Mouse (Mus musculus) embryonic facial prominence, embryonic 14.5 days (tissue): ENCODE data around the gene Bglap3. TPM values are rescaled to one million over a fixed set of nuclear protein-coding genes. Genes with fewer than 3 reads are reported as not detected.
"Not testable (repeated sequence)": the region's sequence is repeated elsewhere in the genome, so short reads cannot be mapped to it uniquely, and the experiment has no call there.

Source experiments
- ATAC-seq: fragments of 200-750 bp; cut with Nextera tagmentation; 2 replicates; pipeline ENCODE4 v1.8.0; 2017; ENCODE audit warnings: low read depth, moderate number of reproducible peaks, moderate TSS enrichment
- DNase-seq: peaks from one replicate; pipeline ENCODE4 v3.0.0-alpha.2; 2015; ENCODE audit warnings: low spot score
- H3K27ac ChIP-seq: fragments of 300-500 bp; sonication (generic); replicated peaks from 2 replicates; pipeline ENCODE4 v1.5.1; 2014; ENCODE audit warnings: low read depth, mild to moderate bottlenecking, low read length, moderate library complexity
- H3K27me3 ChIP-seq: fragments of 300-500 bp; sonication (generic); replicated peaks from 2 replicates; pipeline ENCODE4 v1.6.1; 2014; ENCODE audit warnings: low read length; ENCODE audit not compliant: control insufficient read depth, insufficient read depth
- H3K36me3 ChIP-seq: fragments of 300-500 bp; sonication (generic); 2 replicates; pipeline ENCODE4 v1.6.1; 2014; ENCODE audit warnings: low read length, mixed read lengths; ENCODE audit not compliant: control insufficient read depth, insufficient read depth
- H3K4me1 ChIP-seq: fragments of 300-500 bp; sonication (generic); 2 replicates; pipeline ENCODE4 v1.6.1; 2014; ENCODE audit warnings: antibody characterized with exemption, low read length; ENCODE audit not compliant: control insufficient read depth, insufficient read depth
- H3K4me2 ChIP-seq: fragments of 300-500 bp; sonication (generic); 2 replicates; pipeline ENCODE4 v1.6.1; 2014; ENCODE audit warnings: low read depth, mild to moderate bottlenecking, low read length, moderate library complexity, mixed read lengths
- H3K4me3 ChIP-seq: fragments of 300-500 bp; sonication (generic); 2 replicates; pipeline ENCODE4 v1.5.1; 2014; ENCODE audit warnings: low read depth, mild to moderate bottlenecking, low read length
- H3K9ac ChIP-seq: fragments of 300-500 bp; sonication (generic); 2 replicates; pipeline ENCODE4 v1.6.1; 2014; ENCODE audit warnings: low read depth, mild to moderate bottlenecking, low read length, moderate library complexity, mixed read lengths
- H3K9me3 ChIP-seq: fragments of 300-500 bp; sonication (generic); 2 replicates; pipeline ENCODE4 v1.6.1; 2016; ENCODE audit warnings: low read length; ENCODE audit not compliant: control insufficient read depth
- WGBS: fragments of 180-500 bp; shearing (Covaris S2); extraction: QIAGEN DNeasy Blood & Tissue Kit; methylation state at CpG from one replicate; pipeline ENCODE4 v1.1.7; 2014; 5-methylcytosine and 5-hydroxymethylcytosine counted together
- polyA plus RNA-seq: library from polyadenylated mRNA; unstranded; fragments of >200 nt; fragmentation: Nextera tagmentation; extraction: Ambion mirVana; gene quantifications from 2 replicates; pipeline ENCODE4 v1.2.1, GENCODE M21; 2014

Bglap3 gene
- polyA plus RNA-seq, 1 experiment from 2014 or later = 4.6 TPM

DNA sequence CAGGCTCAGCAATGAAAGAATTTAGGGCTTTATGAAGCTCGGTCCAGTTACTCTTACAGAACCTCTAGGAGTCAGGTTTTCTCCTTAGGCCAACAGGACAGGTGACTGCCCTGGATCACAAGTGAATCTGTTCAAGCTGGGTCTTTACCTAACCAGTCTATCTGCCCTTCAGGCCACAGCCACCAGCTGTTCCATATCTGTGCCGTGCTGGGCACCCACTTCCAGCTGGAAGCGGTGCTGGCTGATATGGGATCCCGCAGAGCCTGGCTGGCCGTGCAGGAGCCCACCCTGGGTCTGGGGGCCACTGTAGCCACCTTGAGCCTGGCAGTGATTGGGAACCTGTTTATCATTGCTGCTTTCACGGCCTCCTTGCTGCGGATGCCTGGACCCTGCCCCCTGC is 5.0 kb downstream of the Bglap3 start:
- H3K27me3 ChIP-seq = peaks cover 16% of the 10 kb centered on the region
- not testable (repeated sequence) for H3K36me3 ChIP-seq, H3K27ac ChIP-seq, H3K4me1 ChIP-seq, H3K9me3 ChIP-seq, ATAC-seq, DNase-seq, H3K4me3 ChIP-seq, H3K9ac ChIP-seq
- WGBS = 45% methylated on average over 3 of the region's 7 CpGs
- peak overlapping the region; percentile 46; the same call in 1 of the 2 replicates for H3K4me2 ChIP-seq

DNA sequence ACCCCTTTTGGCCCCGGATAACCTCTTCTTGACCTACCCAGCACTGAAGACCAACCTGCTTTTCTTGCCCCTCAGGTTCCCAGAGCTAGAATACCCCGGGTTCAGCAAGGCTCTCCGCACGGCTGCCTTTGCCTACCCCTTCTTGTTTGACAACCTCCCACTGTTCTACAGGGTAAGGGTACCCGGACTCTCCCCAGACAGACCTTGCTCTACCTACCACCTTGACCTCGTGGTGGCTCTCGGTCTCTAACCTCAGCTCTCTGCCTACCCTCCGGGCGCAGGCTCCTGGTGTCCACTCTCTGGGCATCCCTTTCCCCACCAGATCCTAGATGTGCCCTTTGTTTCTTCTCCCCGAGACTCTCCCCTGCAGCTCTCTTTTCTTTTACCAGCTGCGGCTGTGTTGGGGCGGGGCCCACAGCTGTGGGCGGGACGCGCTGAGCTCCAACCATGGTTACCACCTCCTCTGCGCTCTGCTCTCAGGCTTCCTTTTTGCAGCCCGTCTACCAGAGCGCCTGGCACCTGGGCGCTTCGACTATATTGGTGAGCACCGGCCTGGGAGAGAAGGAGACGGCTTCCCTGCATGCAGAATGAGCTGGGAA is 5.6 kb downstream of the Bglap3 start:
- DNase-seq (peak; percentile 45), ATAC-seq (peak; percentile 86)
- Histone ChIP-seq H3K27me3 (peaks cover 16% of the 10 kb centered on the region), H3K4me2 (peak overlapping the region; percentile 46), H3K4me3 (peak overlapping the region; percentile 24; the same call in 1 of the 2 replicates)
- not testable (repeated sequence) for H3K9me3 ChIP-seq, H3K9ac ChIP-seq, H3K4me1 ChIP-seq, H3K27ac ChIP-seq, H3K36me3 ChIP-seq
- 1% methylated on average over 15 of the region's 22 CpGs for WGBS

DNA sequence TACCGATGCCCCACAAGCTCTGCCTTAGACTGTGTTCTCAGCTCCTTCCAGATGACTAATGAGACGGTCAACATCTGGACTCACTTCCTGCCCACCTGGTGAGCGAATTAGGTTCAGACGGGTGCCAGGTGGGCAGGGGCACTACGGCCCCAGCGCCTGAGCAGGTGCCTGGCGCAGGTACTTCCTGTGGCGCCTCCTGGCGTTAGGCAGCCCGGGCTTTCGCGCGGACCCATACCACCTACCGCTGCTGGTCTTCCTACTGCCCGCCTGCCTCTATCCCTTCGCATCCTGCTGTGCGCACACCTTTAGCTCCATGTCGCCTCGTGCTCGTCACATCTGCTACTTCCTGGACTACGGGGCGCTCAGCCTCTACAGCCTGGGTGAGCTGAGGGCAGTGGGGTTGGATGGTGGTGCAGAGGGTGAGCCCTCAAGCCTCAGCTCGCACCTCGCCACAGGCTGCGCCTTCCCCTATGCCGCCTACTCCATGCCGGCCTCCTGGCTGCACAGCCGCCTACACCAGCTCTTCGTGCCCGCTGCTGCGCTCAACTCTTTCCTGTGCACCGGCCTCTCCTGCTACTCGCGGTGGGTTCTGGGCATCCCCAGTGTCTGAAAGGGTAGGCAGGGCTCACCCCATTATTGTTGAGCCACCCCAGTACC is 6.7 kb downstream of the Bglap3 start:
- H3K4me1 ChIP-seq = peaks cover 6% of the 10 kb centered on the region; the same call in 1 of the 2 replicates
- DNase-seq = no peak
- H3K9ac ChIP-seq = no peak overlapping the region
- H3K4me2 ChIP-seq = no peak overlapping the region
- H3K27ac ChIP-seq = no peak overlapping the region
- H3K27me3 ChIP-seq = peaks cover 16% of the 10 kb centered on the region
- 47% methylated on average over 32 of the region's 34 CpGs for WGBS
- no peak for ATAC-seq
- H3K9me3 ChIP-seq = peaks cover 6% of the 10 kb centered on the region; the same call in 1 of the 2 replicates
- H3K4me3 ChIP-seq = no peak overlapping the region
- peaks cover 17% of the 10 kb centered on the region for H3K36me3 ChIP-seq

DNA sequence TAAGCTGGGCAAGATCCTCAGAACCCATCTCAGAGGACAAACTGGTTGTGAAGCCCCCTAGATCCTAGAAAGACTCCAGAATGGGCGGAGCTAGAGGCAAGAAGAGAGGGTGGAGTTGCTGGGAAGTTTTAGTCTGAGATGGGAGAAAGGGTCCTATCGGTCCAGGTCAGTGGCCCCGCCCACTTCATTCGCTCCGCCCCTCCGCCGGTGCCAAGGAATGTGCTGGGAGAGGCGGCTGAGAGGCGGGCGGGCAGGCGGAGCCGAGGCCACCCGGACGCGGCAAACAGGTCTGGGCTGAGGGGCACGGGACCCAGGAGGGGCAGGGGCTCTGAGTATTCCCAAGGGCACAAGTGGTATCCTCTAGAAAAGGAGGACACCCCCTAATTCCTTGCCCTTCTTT is 8.2 kb downstream of the Bglap3 start, which contains the start of gene Paqr6:
Gene Paqr6 (plus strand): TSS at position 248 of the 400 bp plus-strand sequence.
- DNase-seq (peak; percentile 47), ATAC-seq (0 out of 2 replicates have a peak, but pooled peaks have one; percentile 22)
- H3K27me3 ChIP-seq = peaks cover 16% of the 10 kb centered on the region
- peak within 1 kb of the TSS; percentile 5; the same call in 1 of the 2 replicates for H3K4me3 ChIP-seq
- peaks cover 6% of the 10 kb centered on the region; the same call in 1 of the 2 replicates for H3K4me1 ChIP-seq
- H3K27ac ChIP-seq = peak within 1 kb of the TSS; percentile 48; the same call in 1 of the 2 replicates
- H3K4me2 ChIP-seq = peak within 1 kb of the TSS; percentile 41
- peak within 1 kb of the TSS; percentile 42; the same call in 1 of the 2 replicates for H3K9ac ChIP-seq
- H3K9me3 ChIP-seq = no peaks in the 10 kb centered on the region
- peaks cover 32% of the 10 kb centered on the region for H3K36me3 ChIP-seq
- 2% methylated on average over 15 of the region's 16 CpGs for WGBS

DNA sequence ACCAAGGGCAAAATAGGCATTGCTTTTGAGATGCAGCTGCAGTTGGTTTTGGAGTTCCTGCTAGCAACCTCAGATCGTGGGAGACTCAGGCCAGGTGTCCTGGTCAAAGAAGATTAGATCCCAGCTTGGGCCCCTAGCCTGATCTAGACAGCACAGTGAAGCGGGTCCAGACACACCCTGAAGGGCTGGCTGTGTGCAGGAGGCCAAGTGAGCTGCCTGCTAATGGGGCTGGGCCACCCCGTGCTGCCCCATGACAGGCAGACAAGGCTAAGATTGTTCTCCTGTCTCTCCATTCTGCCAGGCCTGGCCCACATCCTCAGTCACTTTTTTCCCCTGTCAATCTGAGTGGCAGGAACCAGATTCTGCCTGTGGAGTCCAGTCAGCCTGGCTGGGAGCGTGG is 8.8 kb downstream of the Bglap3 start:
- WGBS = 46% methylated on average over 4 of the region's 4 CpGs
- no peak for ATAC-seq
- Histone ChIP-seq H3K4me3 (no peak overlapping the region), H3K4me1 (peaks cover 6% of the 10 kb centered on the region; the same call in 1 of the 2 replicates), H3K27ac (peak overlapping the region; percentile 48; the same call in 1 of the 2 replicates), H3K4me2 (no peak overlapping the region), H3K9ac (no peak overlapping the region), H3K27me3 (peaks cover 16% of the 10 kb centered on the region), H3K36me3 (peaks cover 38% of the 10 kb centered on the region), H3K9me3 (no peaks in the 10 kb centered on the region)
- no peak for DNase-seq

DNA sequence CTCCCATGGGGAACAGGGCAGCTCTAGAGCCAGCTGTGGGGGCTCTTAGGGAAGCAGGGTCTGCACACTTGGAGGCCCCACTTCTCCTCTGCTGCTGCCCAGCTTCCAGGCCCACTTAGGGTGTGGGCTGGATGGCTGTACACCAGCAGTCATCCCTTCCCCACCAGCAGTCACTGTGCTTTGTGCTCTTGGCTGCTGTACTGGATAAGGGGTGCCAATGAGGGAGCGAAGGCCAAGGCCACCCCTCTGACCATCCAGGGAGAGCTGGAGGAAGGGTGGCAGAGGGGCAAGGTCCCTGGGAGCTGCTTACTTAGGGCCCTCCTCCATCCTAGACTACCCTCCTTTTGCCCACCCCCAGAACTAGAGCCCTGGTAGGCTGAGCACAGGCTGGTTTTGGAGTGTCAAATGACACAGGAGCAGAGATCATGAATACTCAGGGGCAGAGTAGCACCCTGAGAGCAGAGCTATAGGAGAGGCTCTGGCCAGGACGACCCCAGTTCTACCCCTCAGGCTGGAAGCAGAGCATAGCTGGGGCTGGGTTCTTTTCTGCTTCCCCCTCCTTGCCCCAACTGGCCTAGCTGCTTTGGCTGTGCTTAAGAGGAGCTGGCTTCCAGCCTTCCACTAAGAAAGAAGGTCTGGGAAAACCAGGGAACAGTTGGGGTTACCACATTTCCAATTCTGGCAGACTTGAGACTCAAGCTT is 10.8 kb downstream of the Bglap3 start:
- 83% methylated on average over 2 of the region's 2 CpGs for WGBS
- peaks cover 57% of the 10 kb centered on the region for H3K36me3 ChIP-seq
- no peak for DNase-seq

DNA sequence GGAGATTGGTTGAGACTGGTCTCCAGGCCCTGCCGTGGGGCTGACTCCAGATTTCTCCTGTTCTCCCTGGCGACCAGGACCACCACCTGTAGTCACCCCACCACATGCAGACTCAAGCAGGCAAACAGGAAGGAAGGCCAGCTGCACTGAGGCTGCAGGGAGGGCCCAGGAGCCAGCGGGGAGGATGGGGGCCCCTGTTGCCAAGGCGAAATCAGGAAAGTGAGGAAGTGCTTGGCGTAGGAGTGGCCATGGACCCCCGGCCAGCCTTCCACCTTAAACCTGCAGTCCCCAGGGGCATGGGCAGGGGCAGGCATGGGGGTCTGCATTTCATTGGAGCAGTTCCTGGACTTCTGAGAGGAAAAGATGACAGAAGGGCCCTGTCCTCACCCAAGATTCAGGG is 11.4 kb downstream of the Bglap3 start:
- DNase-seq (no peak), ATAC-seq (no peak)
- 80% methylated on average over 6 of the region's 6 CpGs for WGBS
- peaks cover 6% of the 10 kb centered on the region; the same call in 1 of the 2 replicates for H3K4me1 ChIP-seq
- peaks cover 12% of the 10 kb centered on the region for H3K27me3 ChIP-seq
- no peaks in the 10 kb centered on the region for H3K9me3 ChIP-seq
- H3K27ac ChIP-seq = no peak overlapping the region
- no peak overlapping the region for H3K9ac ChIP-seq
- no peak overlapping the region for H3K4me3 ChIP-seq
- H3K4me2 ChIP-seq = no peak overlapping the region
- H3K36me3 ChIP-seq = peaks cover 64% of the 10 kb centered on the region

More for the DNA sequence above, 10.8 kb downstream of the Bglap3 start:
- no peak for ATAC-seq
- H3K27me3 ChIP-seq = peaks cover 16% of the 10 kb centered on the region
- no peak overlapping the region for H3K4me3 ChIP-seq
- H3K9me3 ChIP-seq = no peaks in the 10 kb centered on the region
- H3K4me1 ChIP-seq = peaks cover 6% of the 10 kb centered on the region; the same call in 1 of the 2 replicates
- no peak overlapping the region for H3K4me2 ChIP-seq
- H3K27ac ChIP-seq = no peak overlapping the region
- no peak overlapping the region for H3K9ac ChIP-seq

DNA sequence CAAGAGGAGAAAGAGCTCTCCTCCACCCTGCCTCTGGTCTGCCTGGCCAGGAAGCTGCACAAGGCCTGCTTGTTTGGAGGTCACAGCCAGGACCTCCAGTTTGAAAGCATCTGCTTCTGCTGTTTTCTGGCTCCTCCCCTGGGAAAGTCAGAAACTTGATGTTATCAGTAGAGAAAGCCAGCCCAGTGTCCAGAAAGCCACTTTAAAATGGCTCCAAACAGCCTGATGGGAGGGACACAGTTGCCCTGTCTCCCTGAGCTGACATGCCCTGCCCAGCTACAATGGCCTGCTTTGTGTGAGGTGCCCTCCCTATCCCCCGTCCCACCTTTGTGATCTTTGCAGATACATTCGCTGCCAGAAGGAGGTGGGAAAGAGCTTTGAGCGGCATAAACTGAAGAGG is 12.6 kb downstream of the Bglap3 start:
- ATAC-seq (no peak), DNase-seq (no peak)
- Histone ChIP-seq H3K27me3 (0 out of 2 replicates have a peak, but pooled peaks cover 2% of the 10 kb centered on the region), H3K9me3 (no peaks in the 10 kb centered on the region), H3K4me3 (no peak overlapping the region), H3K27ac (no peak overlapping the region), H3K36me3 (peaks cover 75% of the 10 kb centered on the region), H3K4me2 (no peak overlapping the region), H3K4me1 (peaks cover 6% of the 10 kb centered on the region; the same call in 1 of the 2 replicates), H3K9ac (no peak overlapping the region)
- 39% methylated on average over 3 of the region's 3 CpGs for WGBS
